Mouse (Mus musculus) G1E (cell line): ENCODE measurements around the gene Cenpp.

ENCODE experiments used
- CTCF ChIP-seq: IDR thresholded peaks from 2 replicates; pipeline ENCODE4 v1.5.1; 2012; ENCODE audit warnings: low read depth, low read length, inconsistent platforms, mixed read lengths
- GATA2 ChIP-seq: IDR thresholded peaks from 2 replicates; pipeline ENCODE4 v1.6.1; 2012; ENCODE audit warnings: low read depth, low read length, inconsistent platforms, borderline replicate concordance

- no peak for TF ChIP-seq CTCF
- TF ChIP-seq GATA2, result no peak
These were observed 181.8 kb downstream of the Cenpp start for GRCm38 (mm10) chr13:49470806-49471205.
